Mouse (Mus musculus): ENCODE results near the gene Gpr37l1. TPM values are rescaled to one million over a fixed set of nuclear protein-coding genes. Genes with fewer than 3 reads are reported as not detected.

The Gpr37l1 gene
- total RNA-seq (2023), result not detected

GRCm38 (mm10) chr1:135167435-135167834, at the start of gene Gpr37l1:
Gene Gpr37l1 (minus strand): TSS chr1:135167681.

DNA sequence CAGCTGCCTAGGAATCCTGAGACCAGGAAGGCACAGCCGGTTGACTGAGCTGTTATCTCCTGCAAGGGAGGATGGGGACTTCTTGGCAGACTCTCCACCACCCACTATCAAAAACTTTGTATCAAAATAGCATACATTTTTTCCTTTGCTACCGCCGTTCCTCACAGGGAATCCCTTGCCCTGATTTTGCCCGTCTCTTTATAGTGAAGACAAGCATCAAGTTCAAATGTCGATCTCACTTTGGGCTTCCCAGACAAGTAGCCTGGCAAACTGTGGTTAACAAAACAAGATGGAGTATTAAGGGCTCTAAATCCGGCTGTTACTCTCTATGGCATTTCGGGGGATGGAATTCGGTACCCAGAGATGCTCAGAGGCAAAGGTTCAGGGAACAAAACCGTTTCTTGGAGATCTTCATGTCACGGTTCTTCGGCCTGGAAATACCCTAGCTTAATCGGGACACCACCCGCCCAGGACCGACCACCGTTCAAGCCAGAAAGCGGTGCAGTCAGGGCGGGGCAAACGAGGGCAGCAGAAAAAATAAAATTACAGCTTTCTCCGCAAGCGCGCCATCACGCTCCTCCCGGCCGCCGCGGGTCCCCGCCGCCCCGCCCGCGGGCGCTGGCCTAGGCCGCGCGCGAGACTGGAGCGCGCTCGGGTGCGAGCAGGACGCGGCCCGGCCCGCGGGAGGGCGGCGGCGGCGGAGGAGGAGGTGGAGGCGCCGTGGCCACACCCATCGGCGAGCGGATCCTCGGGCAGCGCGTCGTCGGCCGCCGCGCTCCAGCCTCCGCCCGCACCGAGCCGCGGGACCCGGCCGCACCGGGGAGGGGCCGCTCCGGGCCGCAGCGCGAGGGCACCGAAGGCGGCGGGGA, 21.2 kb downstream of the Gpr37l1 start, which contains the start of gene Arl8a:
Gene Arl8a, plus strand, starts transcription at position 748 of the 869 bp plus-strand sequence.

DNA sequence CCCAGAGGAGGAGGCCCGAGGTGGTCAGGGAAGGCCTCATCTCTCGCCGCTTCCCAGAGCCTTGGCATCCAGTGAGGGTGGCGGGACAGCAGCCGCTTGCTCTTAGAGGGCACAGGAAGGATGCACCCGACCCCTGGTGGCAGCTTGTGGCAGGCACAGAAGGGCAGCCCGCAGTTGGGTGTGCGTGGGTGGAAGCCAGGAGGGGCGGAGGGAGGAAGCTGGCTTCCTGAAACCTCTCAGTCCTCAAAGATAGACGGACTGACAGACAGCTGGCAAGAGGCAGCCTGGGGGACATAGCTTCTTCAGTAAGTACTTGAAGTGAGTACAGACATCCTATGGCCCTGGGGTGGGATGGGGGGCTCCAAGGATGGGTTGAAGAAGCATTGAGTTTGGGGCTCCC, 35.0 kb downstream of the Gpr37l1 start, which contains the start of gene Ptpn7:
Gene Ptpn7, plus strand, starts transcription at position 228 of the 400 bp plus-strand sequence.

Other genes starting within 250 kb of the Gpr37l1 start
- 10 to 100 TPM; 11.2 to 11.8 TPM for gene Ppp1r12b, start 211.7 kb downstream of the Gpr37l1 start, total RNA-seq (2023)
- gene Ube2t, start 205.1 kb downstream of the Gpr37l1 start, total RNA-seq (2023), result 10 to 100 TPM; 11.1 to 11.2 TPM
- gene Lgr6, start 62.4 kb downstream of the Gpr37l1 start, total RNA-seq (2023), result not detected
- 10 to 100 TPM; 57.1 to 59.7 TPM for gene Ptpn7, start 35.0 kb downstream of the Gpr37l1 start, total RNA-seq (2023)
- 100 to 1,000 TPM in 1 of 2 experiments, 10 to 100 TPM in 1; 99.1 to 113 TPM for gene Arl8a, start 20.9 kb downstream of the Gpr37l1 start, total RNA-seq (2023)
- gene Elf3, start 90.9 kb upstream of the Gpr37l1 start, total RNA-seq (2023), result not detected
- 100 to 1,000 TPM; 147 to 164 TPM for gene Rnpep, start 116.4 kb upstream of the Gpr37l1 start, total RNA-seq (2023)
- gene Timm17a, start 146.1 kb upstream of the Gpr37l1 start, total RNA-seq (2023), result 10 to 100 TPM; 31.4 to 32.3 TPM
- not detected for gene Lmod1, start 157.1 kb upstream of the Gpr37l1 start, total RNA-seq (2023)
- gene Shisa4, start 207.6 kb upstream of the Gpr37l1 start, total RNA-seq (2023), result not detected